Comparison of ENCODE assay signal across 23 mouse cellular contexts in the genomic region with DNA sequence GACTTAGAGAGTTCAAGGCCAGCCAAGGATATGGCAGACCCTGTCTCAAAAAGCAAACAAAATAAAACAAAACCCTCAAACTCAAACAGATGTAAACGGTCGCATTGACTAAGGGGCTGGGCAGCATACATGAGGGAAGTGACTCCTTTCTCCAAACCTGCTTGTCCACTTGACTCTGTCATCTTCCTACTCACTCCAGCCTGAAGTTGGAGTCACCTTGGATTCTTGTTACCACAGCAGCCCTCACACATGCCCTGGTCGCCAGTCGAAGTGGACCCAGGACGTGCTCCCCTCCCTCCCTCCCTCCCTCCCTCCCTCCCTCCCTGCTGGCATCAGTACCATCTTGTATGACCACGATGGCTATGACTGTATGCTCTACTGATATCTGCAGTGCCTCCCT. TPM values are rescaled to one million over a fixed set of nuclear protein-coding genes. Genes with fewer than 3 reads are reported as not detected.
DNase-seq lines count a peak whose midpoint lies in the region; ATAC-seq and TF ChIP-seq lines count a peak whose summit lies in the region.
"Had no signal": no experiment of that assay in that cellular context is flagged by ENCODE, and none has a peak within 500 bp of the region (broad histone marks: within the 10 kb centered on the region; RNA-seq: fewer than 3 reads in every experiment).

No protein-coding gene starts in this region.

- peak overlapping the region; percentile 47 for H3K4me3 ChIP-seq in erythroblast, embryonic 14.5 days (replicated peaks)
- H3K4me3 ChIP-seq in lung, postnatal 0 days (ENCODE audit: low read depth, low read length): no peak overlapping the region
- peak overlapping the region; percentile 3; the same call in 1 of the 2 replicates for H3K4me3 ChIP-seq in intestine, postnatal 0 days (ENCODE audit: low read depth, low read length)
- H3K4me3 ChIP-seq in stomach, postnatal 0 days (ENCODE audit: low read depth, low read length): peak overlapping the region; percentile 29
- no peak overlapping the region for H3K4me3 ChIP-seq in forebrain, embryonic 16.5 days (replicated peaks; ENCODE audit: low read length)
- H3K4me3 ChIP-seq: embryonic facial prominence, embryonic 10.5 days; forebrain, embryonic 15.5 days; hindbrain, embryonic 10.5 days had no signal

- no peak for ATAC-seq in erythroblast, adult 5-6 weeks (replicated peaks; ENCODE audit: low FRiP score, poor library complexity, severe bottlenecking)
- ATAC-seq in lung, postnatal 0 days: peak; percentile 34; the same call in 1 of the 2 replicates
- ATAC-seq in intestine, postnatal 0 days: no peak
- ATAC-seq in stomach, postnatal 0 days (ENCODE audit: low FRiP score, low TSS enrichment): peak; percentile 57
- ATAC-seq in forebrain, embryonic 16.5 days: no peak
- ATAC-seq: activated CD4-positive, CD25-positive, alpha-beta regulatory T cell, adult 4 months; forebrain, embryonic 15.5 days; Patski had no signal

- TF ChIP-seq CTCF in lung, postnatal 0 days (IDR thresholded peaks at IDR 0.05): no peak
- no peak for TF ChIP-seq CTCF in intestine, postnatal 0 days (IDR thresholded peaks at IDR 0.05; ENCODE audit: low read depth)
- TF ChIP-seq CTCF in stomach, postnatal 0 days (IDR thresholded peaks at IDR 0.05; ENCODE audit: low read depth): no peak

- H3K4me1 ChIP-seq in erythroblast, embryonic 14.5 days (ENCODE audit: control insufficient read depth): peaks cover 33% of the 10 kb centered on the region
- peaks cover 3% of the 10 kb centered on the region; the same call in 1 of the 2 replicates for H3K4me1 ChIP-seq in lung, postnatal 0 days (ENCODE audit: insufficient read depth, low read depth, low read length)
- peaks cover 6% of the 10 kb centered on the region; the same call in 1 of the 2 replicates for H3K4me1 ChIP-seq in intestine, postnatal 0 days (replicated peaks; ENCODE audit: control insufficient read depth, insufficient read depth, low read length)
- no peaks in the 10 kb centered on the region for H3K4me1 ChIP-seq in stomach, postnatal 0 days (replicated peaks; ENCODE audit: control insufficient read depth, insufficient read depth)
- no peaks in the 10 kb centered on the region; the same call in 1 of the 2 replicates for H3K4me1 ChIP-seq in forebrain, embryonic 16.5 days (replicated peaks; ENCODE audit: control insufficient read depth, insufficient read depth, low read length)
- H3K4me1 ChIP-seq: forebrain, embryonic 15.5 days had no signal

- no peaks in the 10 kb centered on the region for H3K36me3 ChIP-seq in erythroblast, embryonic 14.5 days (ENCODE audit: control insufficient read depth)
- no peaks in the 10 kb centered on the region for H3K36me3 ChIP-seq in lung, postnatal 0 days (ENCODE audit: insufficient read depth, low read length)
- no peaks in the 10 kb centered on the region for H3K36me3 ChIP-seq in intestine, postnatal 0 days (ENCODE audit: control insufficient read depth, insufficient read depth)
- no peaks in the 10 kb centered on the region for H3K36me3 ChIP-seq in stomach, postnatal 0 days (ENCODE audit: control insufficient read depth, insufficient read depth, low read length)
- no peaks in the 10 kb centered on the region for H3K36me3 ChIP-seq in forebrain, embryonic 16.5 days (ENCODE audit: control insufficient read depth, insufficient read depth)
- H3K36me3 ChIP-seq: embryonic facial prominence, embryonic 10.5 days; forebrain, embryonic 15.5 days; hindbrain, embryonic 10.5 days had no signal

- no peak overlapping the region for H3K9ac ChIP-seq in lung, postnatal 0 days (replicated peaks; ENCODE audit: low read depth)
- H3K9ac ChIP-seq in intestine, postnatal 0 days (ENCODE audit: low read depth, low read length): no peak overlapping the region
- H3K9ac ChIP-seq in stomach, postnatal 0 days (ENCODE audit: low read length): peak overlapping the region; percentile 59
- H3K9ac ChIP-seq in forebrain, embryonic 16.5 days (replicated peaks; ENCODE audit: low read depth, low read length): no peak overlapping the region
- H3K9ac ChIP-seq: forebrain, embryonic 15.5 days; hindbrain, embryonic 14.5 days had no signal

- H3K9me3 ChIP-seq in erythroblast, embryonic 14.5 days (ENCODE audit: control insufficient read depth, low read length): peaks cover 14% of the 10 kb centered on the region
- H3K9me3 ChIP-seq in lung, postnatal 0 days (ENCODE audit: low read length): no peaks in the 10 kb centered on the region
- H3K9me3 ChIP-seq in intestine, postnatal 0 days (ENCODE audit: control insufficient read depth): no peaks in the 10 kb centered on the region
- H3K9me3 ChIP-seq in stomach, postnatal 0 days (ENCODE audit: control insufficient read depth, low read length): no peaks in the 10 kb centered on the region
- H3K9me3 ChIP-seq in forebrain, embryonic 16.5 days (ENCODE audit: control insufficient read depth, low read length): no peaks in the 10 kb centered on the region
- H3K9me3 ChIP-seq: embryonic facial prominence, embryonic 10.5 days; forebrain, embryonic 15.5 days; hindbrain, embryonic 10.5 days had no signal

- H3K27me3 ChIP-seq in erythroblast, embryonic 14.5 days (ENCODE audit: control insufficient read depth): no peaks in the 10 kb centered on the region
- H3K27me3 ChIP-seq in lung, postnatal 0 days (replicated peaks; ENCODE audit: insufficient read depth, low read length): no peaks in the 10 kb centered on the region
- H3K27me3 ChIP-seq in intestine, postnatal 0 days (replicated peaks; ENCODE audit: control insufficient read depth, insufficient read depth, low read length): no peaks in the 10 kb centered on the region
- no peaks in the 10 kb centered on the region for H3K27me3 ChIP-seq in stomach, postnatal 0 days (ENCODE audit: control insufficient read depth, insufficient read depth, low read length)
- no peaks in the 10 kb centered on the region for H3K27me3 ChIP-seq in forebrain, embryonic 16.5 days (replicated peaks; ENCODE audit: control insufficient read depth, insufficient read depth, low read length)
- H3K27me3 ChIP-seq: forebrain, embryonic 15.5 days; Patski had no signal

- TF ChIP-seq EP300 in lung, postnatal 0 days (IDR thresholded peaks at IDR 0.05): no peak
- TF ChIP-seq EP300 in stomach, postnatal 0 days (optimal IDR thresholded peaks at IDR 0.05): no peak

- WGBS in lung, postnatal 0 days: 46% methylated on average over 6 of the region's 6 CpGs
- WGBS in intestine, postnatal 0 days: 30% methylated on average over 6 of the region's 6 CpGs
- 40% methylated on average over 6 of the region's 6 CpGs for WGBS in stomach, postnatal 0 days
- 74% methylated on average over 6 of the region's 6 CpGs for WGBS in forebrain, embryonic 16.5 days

- no peak overlapping the region; the same call in 1 of the 2 replicates for H3K4me2 ChIP-seq in lung, postnatal 0 days (replicated peaks; ENCODE audit: low read depth, low read length)
- peak overlapping the region; percentile 56 for H3K4me2 ChIP-seq in intestine, postnatal 0 days (replicated peaks; ENCODE audit: low read depth)
- peak overlapping the region; percentile 46 for H3K4me2 ChIP-seq in stomach, postnatal 0 days (replicated peaks; ENCODE audit: low read depth)
- H3K4me2 ChIP-seq in forebrain, embryonic 16.5 days (ENCODE audit: low read length): no peak overlapping the region
- H3K4me2 ChIP-seq: forebrain, embryonic 15.5 days; hindbrain, embryonic 14.5 days had no signal

- no peak overlapping the region for H3K27ac ChIP-seq in lung, postnatal 0 days (ENCODE audit: low read length)
- H3K27ac ChIP-seq in intestine, postnatal 0 days (ENCODE audit: low read depth, low read length): peak overlapping the region; percentile 61; the same call in 1 of the 2 replicates
- peak overlapping the region; percentile 95 for H3K27ac ChIP-seq in stomach, postnatal 0 days (replicated peaks)
- H3K27ac ChIP-seq in forebrain, embryonic 16.5 days (ENCODE audit: low read length): no peak overlapping the region
- H3K27ac ChIP-seq: embryonic facial prominence, embryonic 10.5 days; forebrain, embryonic 15.5 days; hindbrain, embryonic 10.5 days; hindbrain, embryonic 14.5 days had no signal

- DNase-seq in lung, postnatal 0 days (ENCODE audit: low spot score): peak; percentile 53
- no peak for DNase-seq in lung, postnatal 14 days
- DNase-seq in stomach, postnatal 0 days (ENCODE audit: low spot score): peak; percentile 47
- DNase-seq in frontal cortex, adult 2 months (ENCODE audit: extremely low spot score in 1 of 2, low spot score in 1 of 2): no peak
- DNase-seq: adrenal gland, postnatal 25 days; cerebellum, adult 2 months; cerebellum, postnatal 10 days; gastrocnemius, postnatal 25 days; heart, postnatal 14 days had no signal

RNA-seq across cellular contexts. Expression of gene Dhx32, which starts 0.9 kb away (rescaled TPM):
- polyA plus RNA-seq in erythroblast, embryonic 14.5 days (2012): 0.74 and 1.1 TPM in 2 replicates
- total RNA-seq in erythroblast, adult 5-6 weeks (2015; ENCODE audit: low replicate concordance): 4.2 and 24.2 TPM in 2 replicates
- 4.8 and 10.5 TPM in 2 replicates for total RNA-seq in erythroblast, adult 5-6 weeks (2017; ENCODE audit: low replicate concordance)
- 22.0 and 25.1 TPM in 2 replicates for polyA plus RNA-seq in lung, postnatal 0 days (2015; fragmentation: Nextera tagmentation; extraction: Ambion mirVana)
- polyA plus RNA-seq in intestine, postnatal 0 days (2015; fragmentation: Nextera tagmentation; extraction: Ambion mirVana): 43.8 and 50.2 TPM in 2 replicates
- polyA plus RNA-seq in stomach, postnatal 0 days (2015; fragmentation: Nextera tagmentation; extraction: Ambion mirVana): 57.6 and 59.8 TPM in 2 replicates
- polyA plus RNA-seq in frontal cortex, adult 2 months (2012; rRNA removed): 33.6 and 38.6 TPM in 2 replicates
- 50.8 and 51.0 TPM in 2 replicates for polyA plus RNA-seq in forebrain, embryonic 16.5 days (2015; fragmentation: Nextera tagmentation; extraction: Ambion mirVana)

RNA-seq across cellular contexts. Expression of gene Fank1, which starts 4.9 kb away (rescaled TPM):
- not detected in 2 replicates for polyA plus RNA-seq in erythroblast, embryonic 14.5 days (2012)
- not detected in 2 replicates for total RNA-seq in erythroblast, adult 5-6 weeks (2015; ENCODE audit: low replicate concordance)
- not detected in 2 replicates for total RNA-seq in erythroblast, adult 5-6 weeks (2017; ENCODE audit: low replicate concordance)
- 6.8 and 6.9 TPM in 2 replicates for polyA plus RNA-seq in lung, postnatal 0 days (2015; fragmentation: Nextera tagmentation; extraction: Ambion mirVana)
- 0.17 and 0.42 TPM in 2 replicates for polyA plus RNA-seq in intestine, postnatal 0 days (2015; fragmentation: Nextera tagmentation; extraction: Ambion mirVana)
- 0.34 and 0.50 TPM in 2 replicates for polyA plus RNA-seq in stomach, postnatal 0 days (2015; fragmentation: Nextera tagmentation; extraction: Ambion mirVana)
- 6.3 and 7.1 TPM in 2 replicates for polyA plus RNA-seq in frontal cortex, adult 2 months (2012; rRNA removed)
- polyA plus RNA-seq in forebrain, embryonic 16.5 days (2015; fragmentation: Nextera tagmentation; extraction: Ambion mirVana): 3.0 and 3.3 TPM in 2 replicates
- total RNA-seq: gastrocnemius, adult 18-20 months; gastrocnemius, postnatal 25 days; granulocyte monocyte progenitor cell, adult 5-6 weeks; heart, adult 8-10 months had no signal
- polyA plus RNA-seq: activated CD4-positive, CD25-positive, alpha-beta regulatory T cell, adult 4 months; heart, embryonic 14.5 days had no signal

Comparison
In these comparisons a context has a peak if more than half of its experiments do, and no peak if none do; other contexts are left out.
1. DNase-seq: peak in lung, postnatal 0 days (single experiment) and stomach, postnatal 0 days (single experiment); none in lung, postnatal 14 days (single experiment) and frontal cortex, adult 2 months (0 of 2).
2. H3K4me3 ChIP-seq: peak in erythroblast, embryonic 14.5 days (single experiment), intestine, postnatal 0 days (single experiment) and stomach, postnatal 0 days (single experiment); none in lung, postnatal 0 days (single experiment) and forebrain, embryonic 16.5 days (single experiment).
3. ATAC-seq: peak in lung, postnatal 0 days (single experiment) and stomach, postnatal 0 days (single experiment); none in erythroblast, adult 5-6 weeks (single experiment), intestine, postnatal 0 days (single experiment) and forebrain, embryonic 16.5 days (single experiment).
4. H3K27ac ChIP-seq: peak in intestine, postnatal 0 days (single experiment) and stomach, postnatal 0 days (single experiment); none in lung, postnatal 0 days (single experiment) and forebrain, embryonic 16.5 days (single experiment).
5. H3K4me2 ChIP-seq: peak in intestine, postnatal 0 days (single experiment) and stomach, postnatal 0 days (single experiment); none in lung, postnatal 0 days (single experiment) and forebrain, embryonic 16.5 days (single experiment).
6. RNA of gene Dhx32, which starts 0.9 kb away (polyA plus RNA-seq): 57.6 to 59.8 TPM in stomach, postnatal 0 days, 50.8 to 51.0 TPM in forebrain, embryonic 16.5 days, 43.8 to 50.2 TPM in intestine, postnatal 0 days, 33.6 to 38.6 TPM in frontal cortex, adult 2 months and 22.0 to 25.1 TPM in lung, postnatal 0 days; 0.74 to 1.1 TPM in erythroblast, embryonic 14.5 days; every median in the first group is over 10 times any median in the second.